Mouse (Mus musculus): ENCODE data around the gene Ttll4. TPM values are rescaled to one million over a fixed set of nuclear protein-coding genes. Genes with fewer than 3 reads are reported as not detected.

Ttll4 gene
- total RNA-seq, 2 experiments from 2014 or later = 11.3 to 14.3 TPM

DNA sequence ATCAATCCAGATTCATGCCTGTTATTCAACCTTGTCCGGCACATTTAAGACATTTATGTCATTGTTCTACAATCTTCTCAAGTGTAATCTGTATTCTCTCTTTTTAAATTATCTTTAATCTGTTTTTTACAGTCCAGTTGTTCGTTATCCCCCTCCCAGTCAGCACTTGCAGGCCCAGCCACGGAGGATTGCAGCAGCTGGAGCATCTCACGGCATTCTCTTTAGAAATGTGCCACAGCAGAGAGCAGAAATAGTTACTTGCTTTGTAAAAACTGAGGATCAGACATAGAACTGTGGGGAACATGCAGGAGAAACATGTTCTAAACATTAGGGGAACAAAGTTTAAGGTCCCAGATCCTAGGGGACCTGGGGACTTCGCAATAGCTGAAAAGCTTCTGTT, 43.5 kb downstream of the Ttll4 start:
- DNase-seq = no peak
- intact Hi-C loops (cut with DNase I) = no loop called here

DNA sequence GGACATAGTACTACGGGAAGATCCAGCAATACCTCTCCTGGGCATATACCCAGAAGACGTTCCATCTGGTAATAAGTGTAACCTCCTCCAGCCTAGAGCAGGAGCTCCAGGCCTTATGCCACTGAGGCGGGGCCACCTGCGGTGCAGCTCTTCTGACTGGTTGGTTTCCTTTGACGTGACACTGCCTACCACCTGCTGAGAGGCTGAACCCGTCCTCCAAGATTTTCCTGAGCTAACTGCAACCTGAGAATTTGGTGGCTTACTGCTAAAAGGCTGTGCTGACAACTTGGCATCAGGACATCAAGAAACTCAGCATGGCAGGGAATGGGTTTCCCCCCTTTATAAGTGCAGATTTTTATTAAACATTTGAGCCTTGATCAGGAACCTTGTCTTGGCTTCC, 48.0 kb downstream of the Ttll4 start:
- DNase-seq = no peak
- intact Hi-C loops (cut with DNase I) = no loop called here

DNA sequence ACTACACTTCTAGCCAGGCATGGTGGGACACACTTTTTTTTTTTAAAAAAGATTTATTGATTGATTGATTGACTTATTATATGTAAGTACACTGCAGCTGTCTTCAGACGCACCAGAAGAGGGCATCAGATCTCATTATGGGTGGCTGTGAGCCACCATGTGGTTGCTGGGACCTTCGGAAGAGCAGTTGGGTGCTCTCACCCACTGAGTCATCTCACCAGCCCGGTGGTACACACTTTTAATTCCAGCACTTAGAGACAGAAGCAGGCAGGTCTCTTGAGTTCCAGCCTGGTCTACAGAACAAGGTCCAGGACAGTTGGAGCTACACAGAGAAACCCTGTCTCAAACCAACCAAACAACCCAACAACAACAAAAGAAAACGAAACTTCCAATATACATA, 50.5 kb downstream of the Ttll4 start:
- intact Hi-C loops (cut with DNase I) = loop anchor here (5.0 kb wide), 1 partner anchor 45 kb away; no protein-coding TSS in a partner anchor
- DNase-seq = no peak

DNA sequence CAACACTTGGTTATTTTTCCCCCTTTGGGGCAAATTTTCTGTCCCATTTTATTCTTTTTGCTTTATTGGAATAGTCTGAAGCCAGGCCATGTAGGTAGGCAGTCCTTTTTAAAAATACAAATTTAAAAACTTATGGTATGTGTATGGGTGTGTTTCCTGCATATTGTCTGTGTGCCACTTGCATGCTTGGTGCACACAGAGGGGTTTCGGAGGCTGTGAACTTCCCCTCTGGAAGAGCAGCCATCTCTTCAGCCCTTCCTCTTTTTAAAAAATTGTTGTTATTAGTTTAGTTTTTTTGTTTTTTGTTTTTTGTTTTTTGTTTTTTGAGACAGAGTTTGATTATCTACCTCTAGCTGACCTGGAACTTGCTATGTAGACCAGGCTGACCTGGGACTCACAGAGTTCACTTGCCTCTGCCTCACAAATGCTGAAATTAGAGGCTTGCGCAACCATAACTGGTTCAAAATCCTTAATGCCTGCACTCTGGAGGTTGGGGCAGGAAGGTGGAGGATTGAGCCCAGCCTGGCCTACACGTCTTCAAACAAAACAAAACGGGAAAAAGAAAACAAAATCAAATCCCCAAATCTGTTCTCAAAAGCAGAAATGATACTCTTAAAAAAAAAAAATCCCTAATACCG, 51.0 kb downstream of the Ttll4 start:
- intact Hi-C loops (cut with DNase I) = loop anchor here (5.0 kb wide), 1 partner anchor 45 kb away; no protein-coding TSS in a partner anchor
- DNase-seq = no peak

DNA sequence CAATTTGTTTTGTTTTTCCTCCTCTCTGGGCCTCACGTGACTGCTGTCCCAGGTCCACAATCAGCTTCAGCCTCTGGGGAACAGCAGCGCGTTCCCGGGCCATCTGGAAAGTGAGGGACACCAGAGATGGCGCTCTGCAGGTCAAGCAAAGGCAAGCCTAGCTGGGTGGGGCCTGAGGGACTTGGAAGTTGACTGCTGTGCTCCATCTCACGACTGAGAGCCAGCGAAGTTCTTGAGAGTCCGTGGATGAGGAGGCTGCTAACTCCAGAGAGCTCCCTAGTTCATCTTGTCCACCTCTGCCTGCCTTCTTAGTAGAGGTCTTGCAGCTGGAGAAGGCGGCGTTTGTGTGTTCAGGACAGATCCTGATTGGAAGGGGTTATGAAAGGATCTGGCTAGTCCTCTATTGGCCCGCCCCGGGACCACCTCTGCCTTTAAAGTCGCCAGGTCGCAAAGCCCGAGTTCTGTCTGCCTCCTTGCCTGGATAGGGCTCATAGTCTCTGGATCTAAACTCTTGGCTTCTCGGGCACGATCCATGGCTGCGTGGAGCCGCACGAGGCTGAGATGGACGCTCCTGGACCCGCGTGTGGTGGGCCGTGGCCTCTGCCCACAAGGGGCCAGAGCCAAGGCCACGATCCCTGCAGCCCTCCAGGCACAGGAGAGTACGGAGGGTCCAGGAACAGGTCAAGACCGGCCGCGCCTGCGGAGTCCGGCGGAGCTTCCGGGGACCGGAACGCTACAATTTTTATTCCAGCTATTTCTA, 51.7 kb downstream of the Ttll4 start, which contains the start of gene Cyp27a1:
TSS of gene Cyp27a1 (plus strand) at position 476 of the 760 bp plus-strand sequence.
- intact Hi-C loops (cut with DNase I) = loop anchor here (5.0 kb wide), 1 partner anchor 44 kb away; no protein-coding TSS in a partner anchor
- DNase-seq = peak; percentile 76 to 80

DNA sequence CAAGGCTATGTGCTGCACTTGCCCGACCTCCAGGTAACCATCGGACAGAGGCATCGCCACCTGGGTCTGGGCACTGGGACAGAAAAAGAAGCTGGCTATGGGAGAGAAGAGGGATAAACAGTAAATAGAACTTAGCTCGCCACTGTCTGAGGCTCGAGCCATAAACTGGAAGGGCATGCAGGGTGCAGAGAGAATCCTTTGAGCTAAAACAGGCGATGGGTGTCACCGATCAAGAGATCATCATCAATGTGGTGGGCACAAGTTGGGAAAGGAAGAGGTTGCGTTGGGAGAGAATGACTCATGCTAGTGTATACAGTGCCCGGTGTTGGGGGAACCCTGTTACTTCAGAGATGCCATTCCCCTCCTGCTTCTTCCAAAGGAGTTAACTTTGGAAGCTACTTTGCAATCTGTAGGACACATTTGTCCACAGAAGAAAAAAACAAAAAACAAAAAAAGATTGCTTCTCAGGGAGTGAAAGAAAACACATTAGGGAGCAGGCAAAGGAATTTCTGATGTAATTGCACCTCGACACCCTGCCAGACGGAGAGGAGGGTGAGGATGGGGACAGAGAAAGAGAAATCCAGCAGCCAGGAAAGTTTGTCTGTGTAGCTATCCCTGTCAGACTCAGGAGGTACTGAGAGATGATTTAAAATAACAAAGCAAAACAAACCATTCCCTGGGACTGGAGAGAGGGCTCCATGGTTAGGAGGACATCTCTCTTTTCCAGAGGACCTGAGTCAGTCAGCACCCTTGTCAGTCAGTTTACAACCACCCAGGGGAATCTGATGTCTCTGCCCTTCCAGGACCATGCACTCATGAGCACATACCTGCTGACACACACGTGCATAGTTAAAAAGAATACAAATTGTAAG, 52.5 kb downstream of the Ttll4 start:
- intact Hi-C loops (cut with DNase I) = loop anchor here (5.0 kb wide), 1 partner anchor 43 kb away; no protein-coding TSS in a partner anchor
- DNase-seq = no peak

DNA sequence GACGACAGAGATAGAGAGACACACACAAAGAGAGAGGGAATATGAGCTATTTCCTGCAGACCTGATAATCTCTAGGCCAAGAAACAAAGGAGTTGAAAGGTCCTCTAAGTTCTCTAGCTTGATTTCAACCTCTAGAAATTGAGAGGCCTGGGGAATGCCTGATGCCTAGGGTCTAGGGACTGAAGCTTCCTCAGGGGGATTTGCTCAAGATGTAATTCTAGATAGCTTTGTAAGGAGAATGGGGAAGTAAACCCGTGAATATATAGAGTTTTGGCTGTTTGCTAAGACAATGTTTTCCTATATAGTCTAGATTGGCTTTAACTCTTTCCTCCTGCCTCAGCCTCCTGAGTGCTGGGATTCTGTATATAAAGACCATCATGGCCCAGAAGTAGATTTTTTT, 53.4 kb downstream of the Ttll4 start:
- intact Hi-C loops (cut with DNase I) = loop anchor here (5.0 kb wide), 1 partner anchor 42 kb away; no protein-coding TSS in a partner anchor

DNA sequence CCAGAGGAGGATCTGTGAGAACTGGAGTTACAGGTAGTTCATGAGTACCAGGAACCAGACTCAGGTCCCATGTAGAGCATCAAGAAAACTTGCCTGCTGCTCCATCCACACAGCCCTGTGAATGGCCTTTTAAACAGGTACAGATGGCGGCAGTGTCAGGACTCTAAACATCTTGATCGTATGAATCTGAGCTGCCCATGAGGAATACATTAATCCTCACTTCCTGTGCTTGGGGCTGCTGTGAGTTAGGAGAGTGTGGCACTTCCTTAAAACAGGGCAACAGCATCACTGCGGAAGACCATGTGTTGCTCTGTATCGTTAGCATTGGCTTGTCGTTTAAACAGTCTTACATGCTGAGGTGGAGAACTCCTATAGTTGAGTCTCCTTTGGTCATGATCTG, 53.9 kb downstream of the Ttll4 start:
- DNase-seq = no peak
- intact Hi-C loops (cut with DNase I) = no loop called here

More for the DNA sequence above, 53.4 kb downstream of the Ttll4 start:
- no peak for DNase-seq

DNA sequence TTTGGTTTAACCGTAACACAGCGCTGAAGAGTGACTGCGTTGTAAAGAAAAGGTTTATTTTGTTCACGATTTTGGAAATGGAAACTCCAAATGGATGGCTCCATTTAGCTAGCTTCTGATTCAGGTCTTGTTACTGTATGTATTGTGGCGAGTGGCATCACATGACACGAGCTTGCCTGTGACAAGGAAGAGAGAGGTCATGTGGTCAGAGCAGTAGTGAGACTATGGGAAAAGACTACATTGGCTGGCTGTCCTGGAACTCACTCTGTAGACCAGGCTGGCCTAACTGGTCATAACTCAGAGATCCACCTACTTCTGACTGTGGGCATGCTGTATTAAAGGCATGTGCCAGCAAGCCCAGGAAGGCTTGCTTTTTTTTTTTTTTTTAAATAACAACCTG, 54.3 kb downstream of the Ttll4 start:
- intact Hi-C loops (cut with DNase I) = no loop called here
- DNase-seq = no peak

DNA sequence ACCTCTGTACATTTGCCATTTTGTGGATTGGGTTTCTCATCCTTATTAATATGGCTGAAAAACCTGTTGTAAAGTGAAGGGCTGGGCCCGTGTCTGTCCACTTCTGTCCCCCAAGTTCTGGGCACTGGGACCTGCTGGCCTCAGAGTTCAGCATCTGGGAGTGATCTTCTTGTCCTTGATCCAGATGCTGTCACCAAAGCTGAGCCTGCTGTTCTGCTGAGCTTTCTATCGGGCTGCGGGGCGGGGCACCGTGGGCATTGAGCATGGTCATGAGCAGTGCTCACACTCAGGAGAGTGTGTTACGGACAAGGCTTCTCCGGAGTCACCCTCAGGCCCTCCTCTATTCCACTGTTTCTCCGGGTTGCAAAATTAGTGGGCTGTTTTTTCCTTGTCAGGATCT, 56.6 kb downstream of the Ttll4 start:
- intact Hi-C loops (cut with DNase I) = no loop called here
- DNase-seq = no peak

DNA sequence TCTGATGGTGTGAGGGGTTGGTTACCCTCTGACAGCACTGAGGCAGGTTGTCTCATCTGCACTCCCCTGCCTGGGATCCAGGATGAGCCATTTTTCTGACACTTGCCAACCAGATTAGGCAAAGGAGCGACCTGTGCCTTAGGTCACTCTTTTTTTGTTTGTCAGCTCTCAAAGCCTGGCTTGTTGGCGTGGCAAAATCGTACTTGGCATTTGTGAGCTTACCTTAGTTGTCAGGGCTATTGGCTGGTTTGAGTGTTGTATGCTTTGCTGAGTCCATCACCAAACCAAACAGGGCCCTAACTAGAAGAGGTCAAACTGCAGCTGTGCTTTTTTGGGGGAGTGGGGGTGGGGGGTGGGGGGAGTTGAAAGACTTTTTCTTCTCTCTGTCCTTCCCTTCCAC, 57.7 kb downstream of the Ttll4 start:
- intact Hi-C loops (cut with DNase I) = no loop called here
- DNase-seq = no peak

DNA sequence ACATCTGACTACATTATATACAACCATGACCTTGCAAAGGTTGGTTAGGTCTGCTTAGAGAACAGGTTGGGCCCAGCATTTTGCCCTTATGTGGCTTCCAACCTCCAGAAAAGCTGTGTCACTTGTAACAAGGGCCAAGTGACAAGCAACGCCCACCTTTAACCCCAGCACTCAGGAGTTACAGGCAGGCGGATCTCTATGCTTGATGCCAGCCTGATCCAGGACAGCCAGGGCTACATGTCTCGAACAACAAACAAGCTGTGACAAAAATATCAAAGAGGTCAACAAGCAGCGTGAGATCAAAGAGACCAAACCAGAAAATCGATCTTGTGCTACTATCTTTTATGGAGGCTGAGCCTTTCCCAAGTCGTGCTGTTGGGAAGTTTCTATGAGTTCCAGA, 60.1 kb downstream of the Ttll4 start:
- DNase-seq = no peak
- intact Hi-C loops (cut with DNase I) = no loop called here

DNA sequence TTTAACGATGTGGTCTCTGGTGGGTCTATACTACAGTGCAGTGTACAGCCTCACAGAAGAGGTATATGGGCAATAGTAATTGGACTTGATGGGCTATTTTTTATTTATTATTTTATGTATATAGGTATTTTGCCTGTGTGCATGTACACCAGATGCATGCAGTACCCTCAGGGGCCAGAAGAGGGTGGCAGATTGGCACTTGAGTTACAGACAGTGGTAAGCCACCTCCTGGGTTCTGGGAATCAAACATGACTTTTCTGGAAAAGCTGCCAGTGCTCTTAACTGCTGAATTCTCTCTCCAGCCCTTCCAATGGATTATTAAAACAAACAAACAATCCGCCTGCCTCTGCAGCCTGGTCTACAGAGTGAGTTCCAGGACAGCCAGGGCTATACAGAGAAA, 62.2 kb downstream of the Ttll4 start:
- DNase-seq = no peak
- intact Hi-C loops (cut with DNase I) = no loop called here

DNA sequence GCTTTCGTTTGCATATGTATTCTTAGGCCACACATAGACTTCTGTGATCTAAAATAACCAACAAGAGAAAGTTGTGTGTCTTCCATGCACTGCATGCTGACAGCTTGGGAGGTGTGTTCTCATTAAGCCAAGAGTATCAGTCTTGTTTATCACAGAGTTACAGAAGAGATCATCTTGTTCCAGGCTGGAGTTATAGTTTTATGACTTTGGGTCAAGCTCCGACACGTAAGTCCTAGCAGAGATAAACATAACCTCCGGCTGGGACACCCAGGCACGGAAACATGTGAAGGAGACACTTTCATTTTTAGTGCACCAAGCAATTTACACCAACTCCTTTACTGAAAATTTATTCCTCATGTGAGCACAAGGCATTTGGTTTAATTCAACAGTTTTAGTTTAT, 64.6 kb downstream of the Ttll4 start:
- DNase-seq = no peak
- intact Hi-C loops (cut with DNase I) = no loop called here

DNA sequence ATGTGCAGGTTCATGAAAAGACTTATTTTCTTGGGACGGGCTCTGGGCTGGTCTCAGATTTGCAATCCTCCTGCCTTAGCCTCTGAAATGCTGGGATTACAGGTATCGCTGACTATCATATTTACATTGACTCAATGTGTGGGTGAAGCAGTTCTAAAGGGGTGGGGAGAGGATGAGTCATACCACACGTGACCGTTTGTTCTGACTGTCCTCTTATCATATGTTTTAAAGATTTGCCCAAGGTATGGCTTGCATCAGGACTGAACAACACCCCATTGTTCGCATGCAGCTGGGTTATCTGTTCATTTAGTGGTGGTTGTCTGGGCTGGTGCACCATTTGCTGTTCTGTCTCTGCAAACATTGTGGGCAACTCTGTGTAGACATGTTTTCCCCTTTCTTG, 65.1 kb downstream of the Ttll4 start:
- DNase-seq = no peak
- intact Hi-C loops (cut with DNase I) = no loop called here

DNA sequence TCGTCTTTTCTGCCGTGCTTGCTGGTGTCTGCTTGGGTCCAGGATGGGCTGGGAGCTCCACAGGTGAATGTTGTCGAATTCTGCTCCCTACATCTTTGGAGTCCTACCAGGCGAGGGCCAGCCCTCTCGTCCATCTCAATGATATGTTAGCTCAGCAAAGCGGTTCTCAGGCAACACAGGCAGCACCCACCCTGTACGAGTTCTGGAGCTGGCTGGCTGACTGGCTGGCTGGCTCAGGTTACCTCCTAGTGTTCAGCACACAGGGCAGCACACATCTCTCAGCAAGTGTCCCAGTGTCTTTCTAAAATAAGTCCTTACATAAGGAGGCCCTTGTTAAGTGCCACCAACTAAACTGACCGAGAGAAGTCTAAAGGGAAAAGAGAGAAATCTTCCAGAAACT, 66.9 kb downstream of the Ttll4 start:
- intact Hi-C loops (cut with DNase I) = no loop called here
- peak; percentile 40 to 64 for DNase-seq

DNA sequence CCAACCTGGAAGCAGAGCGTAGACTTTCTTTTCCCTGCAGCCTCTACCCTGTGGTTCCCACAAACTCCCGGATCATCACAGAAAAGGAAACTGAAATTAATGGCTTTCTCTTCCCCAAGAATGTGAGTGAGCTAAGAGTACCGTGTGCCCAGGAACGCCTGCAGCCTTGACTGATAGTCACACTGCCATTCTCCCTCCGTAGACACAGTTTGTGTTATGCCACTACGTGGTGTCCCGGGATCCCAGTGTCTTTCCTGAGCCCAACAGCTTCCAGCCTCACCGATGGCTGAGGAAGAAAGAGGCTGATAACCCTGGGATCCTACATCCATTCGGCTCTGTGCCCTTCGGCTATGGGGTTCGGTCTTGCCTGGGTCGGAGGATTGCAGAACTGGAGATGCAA, 75.4 kb downstream of the Ttll4 start:
- DNase-seq = no peak
- intact Hi-C loops (cut with DNase I) = no loop called here

DNA sequence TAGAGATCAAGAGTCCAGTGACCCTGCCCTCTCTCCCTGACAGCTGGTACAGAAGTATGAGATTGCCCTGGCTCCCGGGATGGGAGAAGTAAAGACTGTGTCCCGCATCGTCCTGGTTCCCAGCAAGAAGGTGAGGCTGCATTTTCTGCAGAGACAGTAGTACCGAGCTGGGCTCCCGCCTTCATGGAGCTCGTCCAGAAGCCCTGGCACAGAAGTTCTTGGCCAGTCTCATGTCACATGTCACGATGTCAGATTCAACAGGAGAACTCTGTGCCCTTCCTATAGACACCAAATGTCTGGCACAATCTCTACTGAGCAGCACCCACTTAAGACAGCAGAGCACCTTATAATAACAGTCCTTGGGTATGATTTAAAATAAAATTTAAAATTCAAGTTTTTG, 76.0 kb downstream of the Ttll4 start:
- no peak for DNase-seq
- intact Hi-C loops (cut with DNase I) = no loop called here

DNA sequence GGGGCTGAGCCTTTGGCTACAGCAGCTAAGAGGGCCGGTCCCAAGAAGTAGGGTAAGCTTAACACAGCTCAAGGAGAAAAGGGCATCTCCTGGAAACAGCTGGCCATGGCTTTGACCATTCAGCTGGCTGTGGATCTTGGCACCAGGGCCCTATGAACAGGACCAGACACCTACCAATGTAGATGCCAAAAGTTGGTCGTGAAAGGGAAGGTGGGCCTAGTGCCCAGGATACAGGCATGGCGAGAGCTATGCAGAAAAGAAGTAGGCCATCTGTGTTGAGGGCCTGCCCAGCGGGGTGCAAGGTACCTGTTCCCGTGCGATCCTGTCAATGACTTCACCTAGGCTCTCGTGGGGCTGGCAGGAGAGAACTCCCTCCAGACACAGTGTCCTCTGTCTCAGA, 79.3 kb downstream of the Ttll4 start:
- DNase-seq = peak in 1 of 2 experiments; percentile 30
- intact Hi-C loops (cut with DNase I) = no loop called here

DNA sequence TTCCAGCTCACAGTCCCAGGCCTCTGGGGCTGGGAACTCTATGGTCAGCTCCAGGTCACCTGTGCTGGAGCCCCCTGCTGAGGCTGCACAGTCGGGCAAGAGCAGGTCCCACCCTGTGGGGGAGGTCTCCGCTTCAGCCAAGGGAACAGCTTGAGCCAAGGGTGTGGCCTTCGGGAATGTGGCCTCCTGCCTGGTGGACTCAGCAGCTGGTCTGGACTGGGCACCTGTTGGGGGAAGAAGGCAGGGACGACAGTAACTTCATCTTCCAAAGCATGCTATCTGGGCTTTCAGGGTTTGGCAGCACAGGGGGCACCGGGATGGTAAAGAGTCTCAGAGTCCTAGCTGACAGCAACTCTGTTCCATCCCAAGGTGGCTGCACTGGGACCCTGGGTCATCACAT, 85.8 kb downstream of the Ttll4 start:
- intact Hi-C loops (cut with DNase I) = no loop called here
- DNase-seq = peak in 1 of 2 experiments; percentile 48

Data from gastrocnemius, postnatal 36 days (tissue).